Comparison of ENCODE assay signal across 26 mouse cellular contexts in genomic region chr17:91136859-91137258, GRCm38 (mm10). TPM values are rescaled to one million over a fixed set of nuclear protein-coding genes. Genes with fewer than 3 reads are reported as not detected.
DNase-seq lines count a peak whose midpoint lies in the region; ATAC-seq and TF ChIP-seq lines count a peak whose summit lies in the region.
"Had no signal": no experiment of that assay in that cellular context is flagged by ENCODE, and none has a peak within 500 bp of the region (broad histone marks: within the 10 kb centered on the region; RNA-seq: fewer than 3 reads in every experiment).

No protein-coding gene starts in this region.

- 0 out of 4 replicates have a peak, but pooled peaks cover 0 to 3% of the 10 kb centered on the region in 2 experiments for H3K4me1 ChIP-seq in heart, embryonic 14.5 days (ENCODE audit: control insufficient read depth in 2 of 2, insufficient read depth in 2 of 2, low read length in 2 of 2)
- H3K4me1 ChIP-seq in limb, embryonic 14.5 days (ENCODE audit: control insufficient read depth, insufficient read depth, low read length), result no peaks in the 10 kb centered on the region
- H3K4me1 ChIP-seq in limb, embryonic 10.5 days, result no peaks in the 10 kb centered on the region
- H3K4me1 ChIP-seq: forebrain, embryonic 15.5 days; hindbrain, embryonic 12.5 days; megakaryocyte, embryonic 14.5 days; midbrain, embryonic 12.5 days; neural tube, embryonic 12.5 days had no signal

- TF ChIP-seq CTCF in brain, embryonic 14.5 days (IDR thresholded peaks at IDR 0.05; ENCODE audit: borderline replicate concordance, extremely low read depth, insufficient read depth, insufficient read length), result no peak

- no peak overlapping the region for H3K9ac ChIP-seq in heart, embryonic 14.5 days (ENCODE audit: low read length)
- H3K9ac ChIP-seq in limb, embryonic 14.5 days (ENCODE audit: low read depth, low read length, severe bottlenecking), result no peak overlapping the region
- H3K9ac ChIP-seq: forebrain, embryonic 15.5 days; hindbrain, embryonic 12.5 days; liver, embryonic 14.5 days; midbrain, embryonic 12.5 days; neural tube, embryonic 12.5 days had no signal

- no peaks in the 10 kb centered on the region for H3K9me3 ChIP-seq in heart, embryonic 14.5 days (ENCODE audit: control insufficient read depth, low read length)
- H3K9me3 ChIP-seq in limb, embryonic 14.5 days (ENCODE audit: control insufficient read depth, low read length), result no peaks in the 10 kb centered on the region
- H3K9me3 ChIP-seq in limb, embryonic 10.5 days (replicated peaks), result no peaks in the 10 kb centered on the region
- H3K9me3 ChIP-seq: forebrain, embryonic 15.5 days; hindbrain, embryonic 12.5 days; megakaryocyte, embryonic 14.5 days; midbrain, embryonic 12.5 days; neural tube, embryonic 12.5 days had no signal

- no peak overlapping the region for H3K4me3 ChIP-seq in heart, embryonic 14.5 days (ENCODE audit: control insufficient read depth in 1 of 2, insufficient read depth in 1 of 2, low read depth in 1 of 2, low read length in 2 of 2)
- H3K4me3 ChIP-seq in limb, embryonic 14.5 days (replicated peaks; ENCODE audit: low read length), result no peak overlapping the region
- H3K4me3 ChIP-seq in limb, embryonic 10.5 days, result no peak overlapping the region
- H3K4me3 ChIP-seq: forebrain, embryonic 15.5 days; hindbrain, embryonic 12.5 days; megakaryocyte, embryonic 14.5 days; midbrain, embryonic 12.5 days; myocyte; neural tube, embryonic 12.5 days had no signal

- H3K27ac ChIP-seq in heart, embryonic 14.5 days (replicated peaks in 1 of 2; ENCODE audit: control insufficient read depth in 1 of 2, insufficient read depth in 1 of 2, low read depth in 2 of 2, low read length in 2 of 2), result no peak overlapping the region
- no peak overlapping the region for H3K27ac ChIP-seq in limb, embryonic 14.5 days (replicated peaks; ENCODE audit: low read depth, low read length)
- H3K27ac ChIP-seq in limb, embryonic 10.5 days, result no peak overlapping the region
- H3K27ac ChIP-seq: forebrain, embryonic 15.5 days; hindbrain, embryonic 12.5 days; liver, embryonic 14.5 days; midbrain, embryonic 12.5 days; neural tube, embryonic 12.5 days had no signal

- ATAC-seq in frontal cortex, adult (ENCODE audit: low TSS enrichment), result 0 out of 2 replicates have a peak, but pooled peaks have one; percentile 38
- peak; percentile 68; the same call in 1 of the 2 replicates for ATAC-seq in heart, embryonic 14.5 days (ENCODE audit: insufficient number of reproducible peaks, insufficient read depth, low FRiP score, low read depth)
- ATAC-seq in limb, embryonic 14.5 days (ENCODE audit: low FRiP score, low read depth), result no peak
- ATAC-seq: CD4-positive, CD25-positive, alpha-beta regulatory T cell, adult 4 months; forebrain, embryonic 15.5 days; intestine, postnatal 0 days had no signal

- no peak for DNase-seq in frontal cortex, postnatal 14 days (ENCODE audit: low spot score in 2 of 2)
- DNase-seq in heart, adult 9 months (ENCODE audit: low spot score in 2 of 2), result no peak
- peak; percentile 24 for DNase-seq in limb, embryonic 14.5 days (ENCODE audit: low spot score)
- DNase-seq in limb, embryonic 10.5 days (ENCODE audit: low spot score), result no peak
- peak; percentile 17 for DNase-seq in brain, embryonic 14.5 days (ENCODE audit: low read depth)
- no peak for DNase-seq in layer of hippocampus, postnatal 36 days
- DNase-seq: adrenal gland, postnatal 14 days; cerebellum, adult 18-20 months; cerebellum, postnatal 14 days; gastrocnemius, postnatal 14 days; kidney, adult 9 months; kidney, postnatal 25 days; left cerebral cortex, postnatal 4 days; liver; lung, adult 2 months had no signal

- 38% methylated on average over 3 of the region's 3 CpGs for WGBS in heart, embryonic 14.5 days
- WGBS in limb, embryonic 14.5 days, result 69% methylated on average over 3 of the region's 3 CpGs
- WGBS in limb, embryonic 10.5 days, result 84% methylated on average over 3 of the region's 3 CpGs

- no peaks in the 10 kb centered on the region for H3K27me3 ChIP-seq in heart, embryonic 14.5 days (ENCODE audit: control insufficient read depth, insufficient read depth, low read length)
- H3K27me3 ChIP-seq in limb, embryonic 14.5 days (ENCODE audit: control insufficient read depth, insufficient read depth, low read length), result no peaks in the 10 kb centered on the region
- H3K27me3 ChIP-seq in limb, embryonic 10.5 days (ENCODE audit: low read depth, poor library complexity, severe bottlenecking), result no peaks in the 10 kb centered on the region
- H3K27me3 ChIP-seq: forebrain, embryonic 15.5 days; hindbrain, embryonic 12.5 days; megakaryocyte, embryonic 14.5 days; midbrain, embryonic 12.5 days; neural tube, embryonic 12.5 days had no signal

- no peak for TF ChIP-seq POLR2A in limb, embryonic 14.5 days (IDR thresholded peaks at IDR 0.05; ENCODE audit: borderline replicate concordance, extremely low read depth, insufficient read depth, insufficient read length)
- no peak for TF ChIP-seq POLR2A in brain, embryonic 14.5 days (IDR thresholded peaks at IDR 0.05; ENCODE audit: borderline replicate concordance, extremely low read depth, insufficient read depth, insufficient read length, poor library complexity, severe bottlenecking)

- H3K4me2 ChIP-seq in heart, embryonic 14.5 days (ENCODE audit: low read length), result no peak overlapping the region
- no peak overlapping the region for H3K4me2 ChIP-seq in limb, embryonic 14.5 days (replicated peaks; ENCODE audit: low read depth, low read length, severe bottlenecking)
- H3K4me2 ChIP-seq: forebrain, embryonic 15.5 days; hindbrain, embryonic 12.5 days; midbrain, embryonic 12.5 days; neural tube, embryonic 12.5 days had no signal

- no peaks in the 10 kb centered on the region for H3K36me3 ChIP-seq in heart, embryonic 14.5 days (ENCODE audit: control insufficient read depth, insufficient read depth, low read length)
- no peaks in the 10 kb centered on the region for H3K36me3 ChIP-seq in limb, embryonic 14.5 days (ENCODE audit: control insufficient read depth, insufficient read depth, low read length)
- no peaks in the 10 kb centered on the region for H3K36me3 ChIP-seq in limb, embryonic 10.5 days
- H3K36me3 ChIP-seq: forebrain, embryonic 15.5 days; hindbrain, embryonic 12.5 days; midbrain, embryonic 12.5 days; neural tube, embryonic 12.5 days had no signal

RNA-seq across cellular contexts. Expression of gene Nrxn1, which starts 44.0 kb away (rescaled TPM):
- polyA plus RNA-seq in heart, embryonic 14.5 days (2014; fragmentation: Nextera tagmentation; extraction: Ambion mirVana), result 1.9 and 2.0 TPM in 2 replicates
- polyA plus RNA-seq in limb, embryonic 14.5 days (2012; rRNA removed), result 6.0 and 6.3 TPM in 2 replicates
- polyA plus RNA-seq in limb, embryonic 14.5 days (2014; fragmentation: Nextera tagmentation; extraction: Ambion mirVana), result 12.2 and 15.0 TPM in 2 replicates
- polyA plus RNA-seq in limb, embryonic 10.5 days (2016; fragmentation: Nextera tagmentation; extraction: Ambion mirVana), result 1.3 and 1.8 TPM in 2 replicates
- polyA plus RNA-seq in brain, embryonic 14.5 days (2012; rRNA removed), result 68.4 and 123 TPM in 2 replicates
- total RNA-seq in layer of hippocampus, postnatal 36 days (2021), result 100 to 1,000 TPM; 431 to 444 TPM

Comparison
In these comparisons a context has a peak if more than half of its experiments do, and no peak if none do; other contexts are left out.
1. DNase-seq: peak in limb, embryonic 14.5 days (single experiment) and brain, embryonic 14.5 days (single experiment); none in frontal cortex, postnatal 14 days (0 of 2), heart, adult 9 months (0 of 2), limb, embryonic 10.5 days (single experiment) and layer of hippocampus, postnatal 36 days (0 of 2).